Mouse (Mus musculus): ENCODE results near the gene Tfip11. TPM values are rescaled to one million over a fixed set of nuclear protein-coding genes. Genes with fewer than 3 reads are reported as not detected.

The Tfip11 gene
- total and polyA plus RNA-seq, 3 experiments = 16.0 to 19.4 (median 17.6) TPM

DNA sequence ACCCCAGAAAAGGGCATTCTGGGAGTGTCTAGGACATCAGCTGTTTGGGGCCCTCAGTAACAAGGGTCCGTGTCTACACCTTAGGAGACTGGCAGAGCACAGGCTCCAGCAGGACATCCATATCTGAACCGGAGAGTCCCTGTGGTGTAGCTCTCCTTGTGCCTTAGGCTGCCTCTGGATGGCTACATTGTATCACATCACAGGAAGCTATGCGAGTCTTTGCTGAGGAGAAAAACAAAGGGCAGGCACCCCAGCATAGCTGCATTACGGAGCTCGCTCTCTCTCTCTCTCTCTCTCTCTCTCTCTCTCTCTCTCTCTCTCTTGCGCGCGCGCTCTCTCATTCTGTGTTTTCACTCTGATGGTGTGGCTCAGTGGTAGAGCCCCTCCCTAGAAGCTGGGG, 55.9 kb downstream of the Tfip11 start:
- no peak for DNase-seq
- 77% methylated on average over 9 of the region's 9 CpGs for WGBS

DNA sequence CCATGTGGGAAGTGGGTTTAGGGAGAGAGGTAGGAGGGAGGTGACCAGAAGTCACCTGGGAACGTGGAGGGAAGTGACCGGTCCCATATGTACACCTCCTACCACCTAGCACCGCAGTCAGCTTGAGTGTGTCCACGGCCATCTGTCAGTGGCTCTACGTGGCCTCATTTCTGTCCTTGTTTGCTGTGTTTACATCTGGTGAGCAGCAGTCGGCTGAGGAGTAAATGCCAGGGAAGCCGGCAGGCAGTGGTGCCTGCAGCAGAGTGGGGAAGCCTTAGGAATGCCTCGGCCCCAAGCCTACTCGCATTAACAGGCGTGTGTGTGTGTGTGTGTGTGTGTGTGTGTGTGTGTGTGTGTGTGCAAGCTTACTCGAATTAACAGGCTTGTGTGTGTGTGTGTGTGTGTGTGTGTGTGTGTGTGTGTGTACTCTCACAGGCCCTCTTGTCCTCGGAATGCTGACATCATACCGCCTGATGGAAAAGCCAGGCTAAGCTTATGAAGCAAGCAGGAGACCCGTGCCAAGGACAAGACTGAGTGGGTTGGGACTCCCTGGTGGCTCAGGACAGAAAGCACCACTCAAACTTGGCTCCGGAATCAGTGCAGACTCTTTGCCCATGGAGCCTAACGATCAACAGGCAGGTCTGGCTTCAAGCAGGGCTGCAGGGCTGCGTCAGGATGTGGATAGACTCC, 56.6 kb downstream of the Tfip11 start:
- Histone ChIP-seq H3K27me3 (ENCODE audit: control insufficient read depth, insufficient read depth, low read length) (no peaks in the 10 kb centered on the region), H3K4me1 (ENCODE audit: control insufficient read depth, insufficient read depth, low read length) (peaks cover 2% of the 10 kb centered on the region; the same call in 1 of the 2 replicates), H3K9ac (ENCODE audit: low read depth, low read length) (no peak overlapping the region), H3K36me3 (ENCODE audit: control insufficient read depth, insufficient read depth, low read length) (no peaks in the 10 kb centered on the region), H3K4me3 (no peak overlapping the region), H3K79me2 (replicated peaks; ENCODE audit: control insufficient read depth, insufficient read depth, low read length) (no peaks in the 10 kb centered on the region), H3K27ac (no peak overlapping the region)
- intact Hi-C loops (cut with DNase I) = no loop called here
- DNase-seq = peak in 1 of 2 experiments; percentile 58
- WGBS = 59% methylated on average over 17 of the region's 17 CpGs
- no peak for TF ChIP-seq CTCF (IDR thresholded peaks at IDR 0.05)
- no peak for TF ChIP-seq EP300 (IDR thresholded peaks at IDR 0.05; ENCODE audit: insufficient read depth, low read depth, low read length)
- TF ChIP-seq POLR2A (IDR thresholded peaks at IDR 0.05; ENCODE audit: insufficient read depth, low read depth, low read length) = no peak

More for the DNA sequence above, 55.9 kb downstream of the Tfip11 start:
- Histone ChIP-seq H3K27ac (no peak overlapping the region), H3K79me2 (replicated peaks; ENCODE audit: control insufficient read depth, insufficient read depth, low read length) (no peaks in the 10 kb centered on the region), H3K27me3 (ENCODE audit: control insufficient read depth, insufficient read depth, low read length) (no peaks in the 10 kb centered on the region), H3K4me1 (ENCODE audit: control insufficient read depth, insufficient read depth, low read length) (peaks cover 2% of the 10 kb centered on the region; the same call in 1 of the 2 replicates), H3K9ac (ENCODE audit: low read depth, low read length) (no peak overlapping the region), H3K36me3 (ENCODE audit: control insufficient read depth, insufficient read depth, low read length) (no peaks in the 10 kb centered on the region), H3K4me3 (no peak overlapping the region)
- intact Hi-C loops (cut with DNase I) = no loop called here
- no peak for TF ChIP-seq POLR2A (IDR thresholded peaks at IDR 0.05; ENCODE audit: insufficient read depth, low read depth, low read length)
- no peak for TF ChIP-seq EP300 (IDR thresholded peaks at IDR 0.05; ENCODE audit: insufficient read depth, low read depth, low read length)
- TF ChIP-seq CTCF (IDR thresholded peaks at IDR 0.05) = no peak

DNA sequence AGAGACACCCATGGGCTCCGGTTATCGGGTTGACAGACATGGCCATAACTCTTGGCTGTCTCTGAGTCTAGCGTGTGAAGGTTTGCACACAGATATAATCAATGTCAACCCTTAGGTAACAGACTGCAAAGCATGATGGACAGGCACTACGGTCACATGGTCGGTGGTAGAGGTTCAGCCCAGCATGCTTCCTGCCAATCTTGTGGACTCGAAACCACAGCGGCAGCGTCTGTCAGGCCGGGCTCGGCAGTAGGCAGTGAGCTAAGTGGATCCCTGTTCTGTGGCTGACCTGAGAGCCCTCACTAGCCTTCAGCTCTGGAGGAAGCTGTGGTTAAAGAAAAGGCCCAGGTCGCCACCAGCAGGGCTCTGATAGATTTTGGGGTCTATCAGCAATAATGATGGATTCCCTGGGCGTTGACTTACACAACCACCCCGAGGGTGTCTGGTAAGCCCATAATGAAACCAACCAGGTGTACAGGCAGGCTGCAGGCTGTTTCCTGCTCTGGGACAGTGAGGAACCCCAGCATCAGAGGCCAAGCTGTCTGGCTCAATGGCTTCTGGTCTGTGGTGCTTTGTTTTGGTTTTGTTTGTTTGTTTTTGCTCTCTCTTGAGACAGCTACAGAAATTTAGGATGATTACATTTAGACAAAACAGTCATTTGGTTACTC, 58.8 kb downstream of the Tfip11 start:
- WGBS = 89% methylated on average over 13 of the region's 13 CpGs
- no peaks in the 10 kb centered on the region for H3K79me2 ChIP-seq (replicated peaks; ENCODE audit: control insufficient read depth, insufficient read depth, low read length)

DNA sequence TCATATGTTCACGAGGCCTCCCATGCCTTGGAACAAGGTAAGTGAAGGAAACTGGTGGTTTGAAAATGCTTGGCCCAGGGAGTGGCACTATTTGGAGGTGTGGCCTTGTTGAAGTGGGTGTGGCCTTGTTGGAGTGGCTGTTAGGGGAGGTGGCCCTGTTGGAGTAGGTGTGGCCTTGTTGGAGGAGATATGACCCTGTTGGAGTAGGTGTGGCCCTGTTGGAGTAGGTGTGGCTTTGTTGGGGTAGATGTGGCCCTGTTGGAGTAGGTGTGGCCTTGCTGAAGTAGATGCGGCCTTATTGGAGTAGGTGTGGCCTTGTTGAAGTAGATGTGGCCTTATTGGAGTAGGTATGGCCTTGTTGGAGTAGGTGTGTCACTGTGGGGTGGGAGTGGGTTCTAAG, 59.8 kb downstream of the Tfip11 start:
- no peak for TF ChIP-seq EP300 (IDR thresholded peaks at IDR 0.05; ENCODE audit: insufficient read depth, low read depth, low read length)
- Histone ChIP-seq H3K4me1 (ENCODE audit: control insufficient read depth, insufficient read depth, low read length) (peaks cover 2% of the 10 kb centered on the region; the same call in 1 of the 2 replicates), H3K79me2 (replicated peaks; ENCODE audit: control insufficient read depth, insufficient read depth, low read length) (no peaks in the 10 kb centered on the region), H3K27ac (no peak overlapping the region), H3K9ac (ENCODE audit: low read depth, low read length) (no peak overlapping the region), H3K4me3 (no peak overlapping the region), H3K36me3 (ENCODE audit: control insufficient read depth, insufficient read depth, low read length) (no peaks in the 10 kb centered on the region), H3K27me3 (ENCODE audit: control insufficient read depth, insufficient read depth, low read length) (peaks cover 2% of the 10 kb centered on the region; the same call in 1 of the 2 replicates)
- 68% methylated on average over 2 of the region's 2 CpGs for WGBS
- DNase-seq = no peak
- intact Hi-C loops (cut with DNase I) = no loop called here

More for the DNA sequence above, 58.8 kb downstream of the Tfip11 start:
- TF ChIP-seq CTCF (IDR thresholded peaks at IDR 0.05) = no peak
- no peak for TF ChIP-seq EP300 (IDR thresholded peaks at IDR 0.05; ENCODE audit: insufficient read depth, low read depth, low read length)
- Histone ChIP-seq H3K27me3 (ENCODE audit: control insufficient read depth, insufficient read depth, low read length) (no peaks in the 10 kb centered on the region), H3K9ac (ENCODE audit: low read depth, low read length) (no peak overlapping the region), H3K27ac (no peak overlapping the region), H3K4me1 (ENCODE audit: control insufficient read depth, insufficient read depth, low read length) (peaks cover 2% of the 10 kb centered on the region; the same call in 1 of the 2 replicates), H3K4me3 (no peak overlapping the region), H3K36me3 (ENCODE audit: control insufficient read depth, insufficient read depth, low read length) (no peaks in the 10 kb centered on the region)
- DNase-seq = no peak
- intact Hi-C loops (cut with DNase I) = no loop called here

Other genes starting within 250 kb of the Tfip11 start
- 1 to 10 TPM; 5.3 to 7.1 TPM for gene Cryba4, start 73.8 kb upstream of the Tfip11 start, total RNA-seq (2021)
- gene Cryba4, start 73.8 kb upstream of the Tfip11 start, polyA plus RNA-seq (2012; rRNA removed) = 14.4 and 33.8 TPM in 2 replicates
- gene Crybb1, start 70.5 kb upstream of the Tfip11 start, total RNA-seq (2021) = 1 to 10 TPM; 1.5 to 3.3 TPM
- 2.1 and 2.3 TPM in 2 replicates for gene Crybb1, start 70.5 kb upstream of the Tfip11 start, polyA plus RNA-seq (2012; rRNA removed)
- 10 to 100 TPM; 38.3 to 43.6 TPM for gene Tpst2, start 49.7 kb upstream of the Tfip11 start, total RNA-seq (2021)
- 36.9 and 37.7 TPM in 2 replicates for gene Tpst2, start 49.7 kb upstream of the Tfip11 start, polyA plus RNA-seq (2012; rRNA removed)
- 1 to 10 TPM; 6.5 to 7.3 TPM for gene Srrd, start 16.7 kb downstream of the Tfip11 start, total RNA-seq (2021)
- gene Srrd, start 16.7 kb downstream of the Tfip11 start, polyA plus RNA-seq (2012; rRNA removed) = 23.4 and 28.4 TPM in 2 replicates
- gene Hps4, start 16.7 kb downstream of the Tfip11 start, total RNA-seq (2021) = 1 to 10 TPM; 8.0 to 8.5 TPM
- gene Hps4, start 16.7 kb downstream of the Tfip11 start, polyA plus RNA-seq (2012; rRNA removed) = 15.5 and 15.9 TPM in 2 replicates
- gene Gm6583, start 29.7 kb downstream of the Tfip11 start, total RNA-seq (2021) = under 1 TPM in 1 of 2 experiments, not detected in 1; 0.10 TPM
- 0.04 TPM in 1 of 2 replicates, not detected in the other for gene Gm6583, start 29.7 kb downstream of the Tfip11 start, polyA plus RNA-seq (2012; rRNA removed)
- under 1 TPM; 0.50 to 0.89 TPM for gene Asphd2, start 68.5 kb downstream of the Tfip11 start, total RNA-seq (2021)
- gene Asphd2, start 68.5 kb downstream of the Tfip11 start, polyA plus RNA-seq (2012; rRNA removed) = 0.88 and 1.00 TPM in 2 replicates
- gene Gm6588, start 123.1 kb downstream of the Tfip11 start, total RNA-seq (2021) = not detected
- not detected in 2 replicates for gene Gm6588, start 123.1 kb downstream of the Tfip11 start, polyA plus RNA-seq (2012; rRNA removed)

All from heart, adult 2 months (tissue).